Mouse (Mus musculus) left cerebral cortex, postnatal 4 days (tissue): ENCODE results near the gene Dlgap4. TPM values are rescaled to one million over a fixed set of nuclear protein-coding genes. Genes with fewer than 3 reads are reported as not detected.

Experiments used
- DNase-seq: peaks from one replicate; pipeline ENCODE4 v3.0.0-alpha.2; 2022
- intact Hi-C: fragments of 180-260 bp; cut with DNase I; formaldehyde crosslinking; loops from one replicate; pipeline ENCODE4 v1.15.1; 2025
- total RNA-seq, 2 experiments: library from RNA; stranded (reverse); gene quantifications; 2 replicates each; pipeline ENCODE4 v1.2.3; 2021

The Dlgap4 gene
- total RNA-seq, 2 experiments from 2014 or later, result 306 to 315 TPM

GRCm38 (mm10) chr2:156765593-156765992 lies 152.1 kb downstream of the Dlgap4 start:
- no peak for DNase-seq
- intact Hi-C loops, result no loop called here

GRCm38 (mm10) chr2:156766227-156767019 lies 152.9 kb downstream of the Dlgap4 start:
- DNase-seq, result no peak
- intact Hi-C loops, result no loop called here

GRCm38 (mm10) chr2:156767108-156767507 lies 153.6 kb downstream of the Dlgap4 start:
- DNase-seq, result no peak
- intact Hi-C loops, result no loop called here

DNA sequence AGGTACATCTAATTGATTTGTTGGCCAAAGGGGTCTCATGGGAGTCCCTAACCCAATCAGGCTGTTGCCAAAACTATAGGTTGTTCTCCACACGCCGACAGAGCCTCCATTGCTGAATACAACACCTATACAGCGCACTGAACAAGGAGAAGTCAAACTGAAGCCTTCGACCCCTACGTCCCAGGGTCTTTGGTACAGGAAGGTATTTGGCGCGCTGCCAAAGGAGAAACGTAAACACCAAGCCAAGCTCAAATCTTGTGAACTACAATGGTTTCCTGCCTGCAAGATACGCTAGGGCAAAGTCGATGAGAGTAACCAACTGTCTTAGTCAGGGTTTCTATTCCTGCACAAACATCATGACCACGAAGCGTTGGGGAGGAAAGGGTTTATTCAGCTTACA lies 155.8 kb downstream of the Dlgap4 start:
- no peak for DNase-seq
- intact Hi-C loops, result no loop called here

DNA sequence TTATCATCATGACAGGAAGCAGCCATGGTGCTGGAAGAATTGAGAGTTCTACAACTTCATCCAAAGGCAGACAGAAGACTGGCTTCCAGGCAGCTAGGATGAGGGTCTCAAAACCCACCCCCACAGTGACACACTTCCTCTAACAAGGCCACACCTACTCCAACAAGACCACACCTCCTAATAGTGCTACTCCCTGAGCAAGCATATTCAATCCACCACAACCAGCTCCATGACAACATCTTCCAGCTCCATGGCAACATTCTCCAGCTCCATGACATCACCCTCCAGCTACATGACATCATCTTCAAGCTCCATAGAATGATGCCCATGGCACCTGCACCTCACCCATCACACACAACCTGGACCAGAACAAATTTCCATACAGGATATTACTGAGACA lies 160.0 kb downstream of the Dlgap4 start:
- intact Hi-C loops, result no loop called here
- no peak for DNase-seq

DNA sequence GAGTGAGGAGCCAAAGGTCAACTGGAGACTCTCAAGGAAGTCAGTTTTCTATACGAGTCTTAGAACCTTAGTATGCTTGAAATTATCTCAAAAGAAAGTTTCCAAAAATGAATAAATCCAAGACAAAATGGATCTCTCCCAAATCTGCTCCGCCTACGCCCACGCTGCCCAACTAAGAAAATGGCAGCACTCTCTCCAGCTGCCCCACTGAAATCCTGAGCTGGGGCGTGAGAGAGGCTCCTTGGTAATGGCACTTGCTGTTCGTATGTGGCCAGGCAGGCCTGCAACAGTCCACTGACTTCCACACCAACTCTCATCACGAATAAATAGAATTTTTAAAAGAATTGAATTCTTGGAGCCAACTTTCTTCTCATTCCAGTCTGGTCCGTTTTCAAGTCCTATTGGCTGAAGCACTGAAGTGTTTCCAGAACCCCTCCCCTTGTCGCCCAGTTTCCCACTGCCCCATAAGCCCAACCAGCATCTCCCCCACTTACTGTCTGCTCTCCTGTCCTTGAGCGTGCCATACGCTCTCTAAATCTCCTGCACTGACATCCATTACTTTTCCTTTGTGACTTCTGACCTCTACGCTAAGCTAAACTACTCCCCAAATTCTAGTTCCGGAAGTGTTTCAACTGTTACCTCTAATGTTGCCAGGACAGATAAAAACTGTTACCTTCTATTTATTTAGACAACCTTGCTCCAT lies 160.7 kb downstream of the Dlgap4 start:
- DNase-seq, result no peak
- intact Hi-C loops, result no loop called here

DNA sequence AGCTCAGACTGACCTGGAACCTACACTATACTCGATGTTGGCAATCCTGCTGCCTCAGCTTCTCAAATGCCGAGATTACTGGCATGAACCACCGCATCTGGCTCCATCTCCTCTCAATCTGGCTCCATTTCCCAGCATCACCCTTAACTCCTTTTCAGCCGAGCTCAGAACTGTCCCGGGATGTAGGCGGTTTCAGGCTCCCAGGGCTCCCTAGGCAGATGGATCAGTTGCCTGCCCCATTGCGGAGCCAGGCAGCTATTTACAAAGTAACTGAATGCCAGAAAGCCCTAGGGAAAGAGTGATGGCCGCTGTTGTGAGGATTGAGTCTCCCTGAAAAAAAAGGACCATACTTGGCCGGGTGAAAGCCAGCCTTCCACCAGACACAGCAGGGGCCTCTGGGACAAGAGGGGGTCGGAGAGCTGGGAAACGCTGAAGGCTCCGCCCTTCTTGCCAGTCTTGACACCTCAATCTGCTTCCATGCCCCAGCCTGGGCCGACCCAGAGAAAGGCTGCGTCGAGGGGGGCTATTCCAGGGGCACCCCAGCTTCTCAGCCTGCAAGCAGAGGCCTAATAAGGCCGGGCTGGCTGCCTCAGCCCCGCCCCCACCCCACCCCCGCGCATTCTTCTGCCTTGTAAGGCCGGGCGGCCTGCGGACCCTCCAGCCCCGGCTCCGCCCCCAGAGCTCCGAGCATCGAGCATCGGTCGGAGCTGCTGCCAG lies 161.4 kb downstream of the Dlgap4 start, which contains the start of gene Myl9:
Myl9 (plus strand) TSS at position 683 of the 717 bp plus-strand sequence.
- no peak for DNase-seq
- intact Hi-C loops, result no loop called here

GRCm38 (mm10) chr2:156775455-156776435 lies 162.2 kb downstream of the Dlgap4 start:
- no peak for DNase-seq

GRCm38 (mm10) chr2:156776907-156777306 lies 163.4 kb downstream of the Dlgap4 start:
- DNase-seq, result no peak
- intact Hi-C loops, result no loop called here

More at GRCm38 (mm10) chr2:156775455-156776435, 162.2 kb downstream of the Dlgap4 start:
- intact Hi-C loops, result no loop called here

DNA sequence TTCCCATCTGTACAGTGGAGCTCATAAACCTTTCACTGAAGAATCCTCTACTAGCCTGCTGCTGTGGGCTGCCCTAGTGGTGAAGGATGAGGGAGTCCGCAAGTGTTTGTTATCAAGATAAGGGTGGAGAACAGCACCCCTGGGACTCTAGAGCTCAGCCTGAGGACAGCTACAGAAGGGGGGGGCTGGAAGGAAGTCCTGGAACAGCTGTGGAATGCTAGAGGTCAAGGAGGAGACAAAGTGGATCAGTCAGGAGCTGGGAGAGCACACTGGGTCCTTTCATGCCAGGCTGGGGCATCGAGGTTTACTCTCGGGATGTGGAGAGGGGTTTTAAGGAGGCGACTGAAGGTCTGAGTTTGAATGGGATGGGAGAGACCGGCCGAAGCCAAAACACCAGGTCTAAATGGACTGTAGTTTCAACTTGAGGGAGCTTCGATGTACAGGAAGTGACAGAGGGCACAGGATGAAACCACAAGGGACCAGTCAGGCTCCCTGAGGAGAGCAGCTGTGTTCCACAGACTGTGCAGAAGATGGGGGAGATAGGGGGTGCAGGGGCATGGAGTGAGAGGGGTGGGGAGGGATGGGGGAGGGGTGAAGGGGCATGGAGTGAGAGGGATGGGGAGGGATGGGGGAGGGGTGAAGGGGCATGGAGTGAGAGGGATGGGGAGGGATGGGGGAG lies 164.0 kb downstream of the Dlgap4 start:
- intact Hi-C loops, result no loop called here
- DNase-seq, result no peak

DNA sequence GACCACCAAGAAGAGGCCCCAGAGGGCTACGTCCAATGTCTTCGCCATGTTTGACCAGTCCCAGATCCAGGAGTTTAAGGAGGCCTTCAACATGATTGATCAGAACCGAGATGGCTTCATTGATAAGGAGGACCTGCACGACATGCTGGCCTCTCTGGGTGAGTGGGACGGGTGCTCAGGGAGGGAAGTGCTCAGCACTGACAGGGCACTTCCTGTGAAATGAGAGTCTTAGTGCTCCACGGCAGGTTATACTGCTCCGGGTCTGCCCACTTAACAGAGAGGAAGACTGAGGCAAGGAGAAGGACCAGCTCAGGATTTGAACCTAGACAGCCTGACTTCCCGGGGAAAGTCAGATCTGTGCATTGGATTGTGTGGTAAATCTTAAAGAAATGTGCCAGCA lies 165.1 kb downstream of the Dlgap4 start:
- intact Hi-C loops, result no loop called here
- no peak for DNase-seq

DNA sequence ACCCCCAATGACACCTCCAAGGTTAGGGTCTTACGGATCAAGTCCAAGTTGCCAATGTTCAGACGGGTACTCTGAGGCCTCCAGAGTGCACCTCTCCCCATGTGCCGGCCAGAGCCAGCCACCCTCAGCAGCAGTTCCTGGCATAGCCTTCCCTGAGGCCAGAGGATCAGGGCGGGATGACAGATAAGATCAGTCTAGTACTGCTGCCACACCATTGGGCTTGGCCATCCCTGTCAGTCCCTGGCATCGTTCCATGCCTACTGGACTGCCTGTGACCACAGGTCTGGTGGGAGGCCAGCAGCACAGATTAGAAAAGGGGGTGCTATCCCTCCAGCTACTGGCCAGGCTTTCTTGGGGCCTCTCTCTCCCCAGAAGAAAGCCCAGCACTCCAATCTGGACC lies 165.5 kb downstream of the Dlgap4 start:
- no peak for DNase-seq
- intact Hi-C loops, result no loop called here

DNA sequence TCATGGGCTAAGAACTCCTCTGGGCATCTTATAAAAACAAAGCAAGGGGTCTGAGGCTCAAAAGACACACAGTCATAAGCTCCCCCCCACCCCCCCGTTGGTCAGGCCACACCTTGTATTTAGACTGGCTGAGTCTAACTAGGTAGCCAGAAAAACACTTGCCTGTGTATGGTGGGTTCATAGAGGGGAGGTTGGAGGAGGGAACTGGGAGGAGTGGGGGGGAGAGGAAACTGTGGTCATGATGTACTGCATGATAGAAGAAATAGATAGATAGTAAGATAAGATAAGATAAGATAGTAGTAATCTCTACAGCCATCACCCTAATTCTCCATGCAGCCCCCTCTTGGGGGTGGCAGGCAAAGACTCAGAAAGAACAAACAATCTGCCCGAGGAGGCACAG lies 166.0 kb downstream of the Dlgap4 start:
- no peak for DNase-seq
- intact Hi-C loops, result no loop called here

DNA sequence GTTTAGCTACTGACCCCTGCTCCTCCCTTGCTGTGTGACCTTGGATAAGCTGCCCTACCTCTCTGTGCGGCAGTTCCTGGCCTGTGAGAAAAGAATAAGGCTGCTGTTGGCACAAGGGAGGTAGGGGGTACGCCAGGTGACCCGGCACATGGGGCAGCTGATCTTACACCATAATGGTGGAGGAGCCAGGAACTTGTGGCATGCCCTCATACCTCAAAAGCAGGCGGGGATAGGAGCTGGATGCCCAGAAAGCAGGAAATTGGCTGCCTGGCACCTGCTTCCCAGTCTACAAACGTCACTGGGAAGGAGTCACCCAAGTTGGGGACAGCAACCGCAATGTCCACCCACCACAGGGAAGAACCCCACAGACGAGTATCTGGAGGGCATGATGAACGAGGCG lies 166.6 kb downstream of the Dlgap4 start:
- no peak for DNase-seq
- intact Hi-C loops, result no loop called here

- DNase-seq, result no peak
- intact Hi-C loops, result no loop called here
These were observed 167.2 kb downstream of the Dlgap4 start for GRCm38 (mm10) chr2:156780752-156781151.

DNA sequence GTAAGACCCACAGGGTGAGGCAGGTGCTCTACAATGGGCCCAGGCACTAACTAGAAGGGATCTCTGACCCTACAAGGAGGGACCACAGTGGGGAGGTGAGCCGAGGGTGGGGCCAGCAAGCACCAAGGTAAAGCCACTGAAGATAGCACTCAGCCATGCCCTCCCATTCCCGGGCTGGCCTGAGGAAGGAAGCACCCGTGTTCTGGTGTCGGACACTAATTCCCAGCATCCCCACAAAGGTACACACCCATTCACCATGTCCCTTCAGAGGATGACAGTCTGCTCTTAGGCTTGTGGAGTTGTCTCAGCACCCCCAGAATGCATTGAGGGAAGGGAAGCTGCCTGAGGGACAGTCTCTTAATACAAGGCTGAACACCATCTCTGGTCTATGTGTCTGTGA lies 167.8 kb downstream of the Dlgap4 start:
- DNase-seq, result no peak
- intact Hi-C loops, result no loop called here

- no peak for DNase-seq
- intact Hi-C loops, result no loop called here
These were observed 168.5 kb downstream of the Dlgap4 start for GRCm38 (mm10) chr2:156781836-156782480.

GRCm38 (mm10) chr2:156782481-156783348 lies 169.2 kb downstream of the Dlgap4 start:
- intact Hi-C loops, result no loop called here
- no peak for DNase-seq
